ENCODE assay signal across 8 mouse cellular contexts in genomic region chr13:111797021-111797420, GRCm38 (mm10). TPM values are rescaled to one million over a fixed set of nuclear protein-coding genes. Genes with fewer than 3 reads are reported as not detected.
A peak's percentile ranks its signal among the peaks of the same experiment; 100 is the strongest.
DNase-seq lines count a peak whose midpoint lies in the region; ATAC-seq and TF ChIP-seq lines count a peak whose summit lies in the region.

No protein-coding gene starts in this region.

- no peak for TF ChIP-seq EP300 in lung, postnatal 0 days (IDR thresholded peaks at IDR 0.05)

- peak; percentile 78 for ATAC-seq in embryonic facial prominence, embryonic 11.5 days (replicated peaks; ENCODE audit: insufficient number of reproducible peaks, low FRiP score, low TSS enrichment, low read depth)
- ATAC-seq in lung, postnatal 0 days: peak; percentile 89

- H3K27me3 ChIP-seq in embryonic facial prominence, embryonic 11.5 days (ENCODE audit: control insufficient read depth, insufficient read depth, low read length): no peaks in the 10 kb centered on the region
- H3K27me3 ChIP-seq in heart, embryonic 10.5 days (ENCODE audit: insufficient read depth, poor library complexity, severe bottlenecking): no peaks in the 10 kb centered on the region
- no peaks in the 10 kb centered on the region for H3K27me3 ChIP-seq in lung, postnatal 0 days (replicated peaks; ENCODE audit: insufficient read depth, low read length)

- peak; percentile 32 for DNase-seq in right cerebral cortex, postnatal 14 days
- DNase-seq in right cerebral cortex, postnatal 36 days (ENCODE audit: low spot score in 2 of 2): no peak
- peak; percentile 77 for DNase-seq in embryonic facial prominence, embryonic 11.5 days (ENCODE audit: low spot score)
- DNase-seq in heart, embryonic 10.5 days (ENCODE audit: low spot score): peak; percentile 94
- peak; percentile 86 for DNase-seq in kidney, adult 9 months
- DNase-seq in lung, postnatal 0 days (ENCODE audit: low spot score): peak; percentile 93
- DNase-seq in retina, postnatal 1 day: peak; percentile 92
- no peak for DNase-seq in left cerebral cortex, adult 11 months (ENCODE audit: low spot score)

- peaks cover 22% of the 10 kb centered on the region for H3K4me1 ChIP-seq in embryonic facial prominence, embryonic 11.5 days (ENCODE audit: control insufficient read depth, insufficient read depth, low read length)
- H3K4me1 ChIP-seq in heart, embryonic 10.5 days: peaks cover 72% of the 10 kb centered on the region
- peaks cover 38% of the 10 kb centered on the region for H3K4me1 ChIP-seq in lung, postnatal 0 days (ENCODE audit: insufficient read depth, low read depth, low read length)

- no peaks in the 10 kb centered on the region for H3K36me3 ChIP-seq in embryonic facial prominence, embryonic 11.5 days (replicated peaks; ENCODE audit: control insufficient read depth, insufficient read depth, low read depth, low read length)
- H3K36me3 ChIP-seq in heart, embryonic 10.5 days: no peaks in the 10 kb centered on the region
- H3K36me3 ChIP-seq in lung, postnatal 0 days (ENCODE audit: insufficient read depth, low read length): no peaks in the 10 kb centered on the region

- no peak overlapping the region for H3K4me3 ChIP-seq in embryonic facial prominence, embryonic 11.5 days (ENCODE audit: low read depth, low read length)
- H3K4me3 ChIP-seq in heart, embryonic 10.5 days: peak overlapping the region; percentile 9
- no peak overlapping the region for H3K4me3 ChIP-seq in lung, postnatal 0 days (ENCODE audit: low read depth, low read length)

- no peak overlapping the region for H3K9ac ChIP-seq in embryonic facial prominence, embryonic 11.5 days (replicated peaks; ENCODE audit: low read length)
- no peak overlapping the region for H3K9ac ChIP-seq in lung, postnatal 0 days (replicated peaks; ENCODE audit: low read depth)

- peak overlapping the region; percentile 10; the same call in 1 of the 2 replicates for H3K4me2 ChIP-seq in embryonic facial prominence, embryonic 11.5 days (ENCODE audit: low read depth, low read length)
- H3K4me2 ChIP-seq in lung, postnatal 0 days (replicated peaks; ENCODE audit: low read depth, low read length): peak overlapping the region; percentile 35

- no peak overlapping the region for H3K27ac ChIP-seq in embryonic facial prominence, embryonic 11.5 days (replicated peaks; ENCODE audit: low read depth, low read length)
- peak overlapping the region; percentile 78; the same call in 1 of the 2 replicates for H3K27ac ChIP-seq in heart, embryonic 10.5 days
- H3K27ac ChIP-seq in lung, postnatal 0 days (ENCODE audit: low read length): peak overlapping the region; percentile 86

- WGBS in embryonic facial prominence, embryonic 11.5 days: 8% methylated on average over 8 of the region's 8 CpGs
- WGBS in heart, embryonic 10.5 days: 10% methylated on average over 8 of the region's 8 CpGs
- 7% methylated on average over 8 of the region's 8 CpGs for WGBS in lung, postnatal 0 days

- TF ChIP-seq CTCF in lung, postnatal 0 days (IDR thresholded peaks at IDR 0.05): 0 out of 2 replicates have a peak, but pooled peaks have one; percentile 2

- no peaks in the 10 kb centered on the region for H3K9me3 ChIP-seq in embryonic facial prominence, embryonic 11.5 days (replicated peaks; ENCODE audit: control insufficient read depth, low read length)
- H3K9me3 ChIP-seq in heart, embryonic 10.5 days: no peaks in the 10 kb centered on the region
- no peaks in the 10 kb centered on the region for H3K9me3 ChIP-seq in lung, postnatal 0 days (ENCODE audit: low read length)

RNA-seq across cellular contexts. Expression of gene Map3k1, which starts 11.8 kb away (rescaled TPM):
- polyA plus RNA-seq in embryonic facial prominence, embryonic 11.5 days (2014; fragmentation: Nextera tagmentation; extraction: Ambion mirVana): 16.8 and 17.9 TPM in 2 replicates
- 13.8 and 16.6 TPM in 2 replicates for polyA plus RNA-seq in heart, embryonic 10.5 days (2016; fragmentation: Nextera tagmentation; extraction: Ambion mirVana)
- polyA plus RNA-seq in lung, postnatal 0 days (2015; fragmentation: Nextera tagmentation; extraction: Ambion mirVana): 16.6 and 18.0 TPM in 2 replicates

Comparison
In these comparisons a context has a peak if more than half of its experiments do, and no peak if none do; other contexts are left out.
1. DNase-seq: peak in right cerebral cortex, postnatal 14 days (single experiment), embryonic facial prominence, embryonic 11.5 days (single experiment), heart, embryonic 10.5 days (single experiment), kidney, adult 9 months (single experiment), lung, postnatal 0 days (single experiment) and retina, postnatal 1 day (single experiment); none in right cerebral cortex, postnatal 36 days (0 of 2) and left cerebral cortex, adult 11 months (single experiment).